Mouse (Mus musculus) liver, embryonic 14.5 days (tissue): Measurements from ENCODE around the gene Pik3ap1.

Experiments used
- CTCF ChIP-seq: IDR thresholded peaks from 2 replicates; pipeline ENCODE4 v1.5.1; 2016; ENCODE audit warnings: antibody characterized with exemption, low read depth, control low read depth
- EP300 ChIP-seq: IDR thresholded peaks from 2 replicates; pipeline ENCODE4 v1.6.1; 2016; ENCODE audit warnings: antibody characterized with exemption, low read depth

- TF ChIP-seq CTCF, result no peak
- TF ChIP-seq EP300, result no peak
These were observed 138.6 kb downstream of the Pik3ap1 start for GRCm38 (mm10) chr19:41246271-41246670.
